Mouse (Mus musculus) liver, embryonic 13.5 days (tissue): Measurements from ENCODE around the gene Gm1673. TPM values are rescaled to one million over a fixed set of nuclear protein-coding genes. Genes with fewer than 3 reads are reported as not detected.

Experiments used
- ATAC-seq: fragments of 200-750 bp; cut with Nextera tagmentation; 2 replicates; pipeline ENCODE4 v1.8.0; 2017; ENCODE audit warnings: low read depth, mild to moderate bottlenecking, moderate number of reproducible peaks, moderate library complexity
- DNase-seq: peaks from one replicate; pipeline ENCODE4 v3.0.0; 2022
- H3K27ac ChIP-seq: fragments of 300-500 bp; sonication (generic); 2 replicates; pipeline ENCODE4 v1.5.1; 2015; ENCODE audit warnings: moderate library complexity, mild to moderate bottlenecking, inconsistent platforms
- H3K27me3 ChIP-seq: fragments of 300-500 bp; sonication (generic); 2 replicates; pipeline ENCODE4 v1.6.1; 2015; ENCODE audit warnings: mild to moderate bottlenecking, inconsistent platforms
- H3K36me3 ChIP-seq: fragments of 300-500 bp; sonication (generic); 2 replicates; pipeline ENCODE4 v1.6.1; 2015; ENCODE audit warnings: mild to moderate bottlenecking, inconsistent platforms
- H3K4me1 ChIP-seq: fragments of 300-500 bp; sonication (generic); replicated peaks from 2 replicates; pipeline ENCODE4 v1.6.1; 2015; ENCODE audit warnings: inconsistent platforms
- H3K4me2 ChIP-seq: fragments of 300-500 bp; sonication (generic); 2 replicates; pipeline ENCODE4 v1.6.1; 2015; ENCODE audit warnings: inconsistent platforms, mild to moderate bottlenecking, moderate library complexity
- H3K4me3 ChIP-seq: fragments of 300-500 bp; sonication (generic); replicated peaks from 2 replicates; pipeline ENCODE4 v1.5.1; 2015; ENCODE audit warnings: mild to moderate bottlenecking, inconsistent platforms
- H3K9ac ChIP-seq: fragments of 300-500 bp; sonication (generic); 2 replicates; pipeline ENCODE4 v1.6.1; 2015; ENCODE audit warnings: mild to moderate bottlenecking, inconsistent platforms
- H3K9me3 ChIP-seq: fragments of 300-500 bp; sonication (generic); replicated peaks from 2 replicates; pipeline ENCODE4 v1.6.1; 2016; ENCODE audit warnings: inconsistent platforms
- WGBS: fragments of 180-500 bp; shearing (Covaris S2); methylation state at CpG from one replicate; pipeline ENCODE4 v1.1.7; 2015; ENCODE audit not compliant: insufficient replicate concordance; 5-methylcytosine and 5-hydroxymethylcytosine counted together
- polyA plus RNA-seq: library from polyadenylated mRNA; unstranded; fragments of >200 nt; fragmentation: Nextera tagmentation; extraction: Ambion mirVana; gene quantifications from 2 replicates; pipeline ENCODE4 v1.2.1, GENCODE M21; 2015

Gm1673 gene
- polyA plus RNA-seq, 1 experiment from 2014 or later = 7.0 TPM

DNA sequence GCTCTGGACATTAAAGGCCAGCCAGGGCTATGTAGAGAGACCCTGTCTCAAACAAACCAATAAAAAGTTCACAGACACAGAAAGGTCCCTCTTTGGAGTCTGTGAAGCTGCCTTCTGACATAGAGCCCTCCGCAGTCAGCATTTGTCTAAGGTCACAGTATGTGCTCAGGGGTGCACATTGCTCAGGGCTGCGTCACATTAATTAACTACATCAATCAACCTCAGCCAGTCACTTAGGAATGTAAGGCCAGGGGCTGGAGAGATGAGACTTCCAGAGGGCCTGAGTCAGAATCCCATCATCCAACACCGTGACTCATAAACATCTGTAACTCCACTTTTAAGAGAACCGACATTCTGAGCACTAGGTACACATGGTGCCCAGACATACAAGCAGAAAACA, 27.4 kb upstream of the Gm1673 start:
- Histone ChIP-seq H3K9ac (no peak overlapping the region), H3K36me3 (0 out of 2 replicates have a peak, but pooled peaks cover 3% of the 10 kb centered on the region), H3K4me3 (no peak overlapping the region), H3K9me3 (peaks cover 22% of the 10 kb centered on the region), H3K27me3 (no peaks in the 10 kb centered on the region), H3K27ac (no peak overlapping the region), H3K4me2 (no peak overlapping the region), H3K4me1 (no peaks in the 10 kb centered on the region)
- DNase-seq = no peak
- 75% methylated on average over 4 of the region's 4 CpGs for WGBS
- no peak for ATAC-seq

DNA sequence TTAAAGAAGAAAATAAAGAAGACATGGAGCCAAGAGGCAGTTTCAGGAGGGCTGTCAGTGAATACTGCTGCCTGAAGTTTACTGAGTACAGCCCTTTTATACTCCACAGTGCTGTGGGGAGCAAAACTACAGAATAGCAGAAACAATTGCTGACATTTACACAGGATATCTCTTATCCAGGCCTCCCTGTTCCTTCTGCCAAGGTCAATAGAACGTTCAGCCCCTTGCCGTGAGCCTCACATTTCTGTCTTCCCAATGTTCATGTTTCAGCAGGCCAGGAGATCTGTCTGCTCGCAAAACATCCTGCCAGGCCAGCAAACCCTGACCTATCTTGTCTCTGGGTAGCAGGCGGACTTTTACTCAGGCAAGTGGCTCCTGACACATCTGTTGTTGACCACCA, 23.9 kb upstream of the Gm1673 start:
- WGBS = 63% methylated on average over 4 of the region's 4 CpGs
- Histone ChIP-seq H3K27ac (no peak overlapping the region), H3K4me3 (no peak overlapping the region), H3K4me2 (no peak overlapping the region), H3K9ac (no peak overlapping the region), H3K4me1 (no peaks in the 10 kb centered on the region), H3K27me3 (no peaks in the 10 kb centered on the region), H3K9me3 (0 out of 2 replicates have a peak, but pooled peaks cover 6% of the 10 kb centered on the region), H3K36me3 (0 out of 2 replicates have a peak, but pooled peaks cover 3% of the 10 kb centered on the region)
- DNase-seq (no peak), ATAC-seq (no peak)

DNA sequence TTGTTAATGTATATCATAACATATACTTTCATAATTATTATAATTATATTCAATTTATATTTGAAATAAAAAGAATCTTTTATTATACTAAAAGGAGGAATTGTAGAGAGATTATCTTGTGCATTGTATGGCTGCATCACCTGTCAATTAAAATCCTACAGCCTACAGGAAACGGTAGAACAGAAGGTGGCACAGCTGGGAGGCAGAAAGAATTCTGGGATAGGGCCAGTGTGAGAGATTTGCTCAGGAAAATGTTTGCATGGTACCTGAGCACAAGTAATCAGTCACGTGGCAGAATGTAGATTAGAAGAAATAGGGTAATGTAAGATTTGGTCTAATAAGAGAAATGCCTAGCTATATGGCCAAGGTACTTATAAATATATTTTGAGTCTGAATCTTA, 8.5 kb upstream of the Gm1673 start:
- Histone ChIP-seq H3K4me3 (no peak overlapping the region), H3K9ac (no peak overlapping the region), H3K4me1 (no peaks in the 10 kb centered on the region), H3K9me3 (no peaks in the 10 kb centered on the region), H3K27me3 (0 out of 2 replicates have a peak, but pooled peaks cover 2% of the 10 kb centered on the region), H3K36me3 (no peaks in the 10 kb centered on the region), H3K4me2 (no peak overlapping the region), H3K27ac (no peak overlapping the region)
- 41% methylated on average over 2 of the region's 2 CpGs for WGBS
- ATAC-seq (no peak), DNase-seq (no peak)

DNA sequence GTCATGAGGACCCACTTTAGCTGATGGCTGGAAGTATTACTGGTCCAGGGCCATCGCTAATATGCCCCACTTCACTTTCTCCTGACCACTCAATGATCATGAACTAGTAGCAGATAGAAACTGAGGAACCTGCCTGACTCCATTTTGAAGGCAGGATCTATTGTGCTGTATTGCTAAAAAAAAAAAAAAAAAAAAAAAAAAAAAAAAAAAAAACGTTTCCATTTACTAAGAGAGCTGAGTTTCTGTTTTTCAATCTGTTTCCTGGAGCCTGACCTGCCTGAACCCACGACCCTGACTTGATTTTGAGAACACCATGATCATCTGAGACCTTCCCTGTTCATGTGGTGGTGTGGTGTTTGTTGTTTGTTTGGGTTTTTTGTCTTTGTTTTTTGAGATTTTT, 7.0 kb upstream of the Gm1673 start:
- Histone ChIP-seq H3K36me3 (no peaks in the 10 kb centered on the region), H3K9me3 (no peaks in the 10 kb centered on the region), H3K4me1 (no peaks in the 10 kb centered on the region), H3K4me2 (no peak overlapping the region), H3K27me3 (peaks cover 6% of the 10 kb centered on the region), H3K4me3 (no peak overlapping the region), H3K9ac (no peak overlapping the region), H3K27ac (no peak overlapping the region)
- DNase-seq (no peak), ATAC-seq (no peak)
- WGBS = 23% methylated on average over 3 of the region's 3 CpGs

- Histone ChIP-seq H3K4me2 (peak overlapping the region; percentile 73), H3K4me1 (peaks cover 11% of the 10 kb centered on the region; the same call in 1 of the 2 replicates), H3K27ac (no peak overlapping the region), H3K9me3 (no peaks in the 10 kb centered on the region), H3K27me3 (peaks cover 57% of the 10 kb centered on the region), H3K9ac (no peak overlapping the region; the same call in 1 of the 2 replicates), H3K4me3 (peak overlapping the region; percentile 60), H3K36me3 (no peaks in the 10 kb centered on the region)
- ATAC-seq (no peak), DNase-seq (no peak)
- WGBS = 6% methylated on average over 26 of the region's 26 CpGs
These were observed 438 bp upstream of the Gm1673 start for GRCm38 (mm10) chr5:33982731-33983259.

GRCm38 (mm10) chr5:33994671-33995625, 11.7 kb downstream of the Gm1673 start:
- no peak for ATAC-seq
- peaks cover 61% of the 10 kb centered on the region for H3K27me3 ChIP-seq
- no peak for DNase-seq

GRCm38 (mm10) chr5:33995843-33996693, 12.8 kb downstream of the Gm1673 start, which contains the start of gene Nat8l:
Gene Nat8l, plus strand, starts transcription at chr5:33995984.
- peaks cover 67% of the 10 kb centered on the region for H3K27me3 ChIP-seq
- ATAC-seq (0 out of 2 replicates have a peak, but pooled peaks have one; percentile 26), DNase-seq (no peak)
- H3K4me3 ChIP-seq = peak within 1 kb of the TSS; percentile 54
- peaks cover 11% of the 10 kb centered on the region for H3K4me1 ChIP-seq
- H3K4me2 ChIP-seq = peak within 1 kb of the TSS; percentile 71
- H3K27ac ChIP-seq = no peak within 1 kb of the TSS
- no peaks in the 10 kb centered on the region for H3K9me3 ChIP-seq
- H3K36me3 ChIP-seq = no peaks in the 10 kb centered on the region
- no peak within 1 kb of the TSS for H3K9ac ChIP-seq
- under 1% methylated on average over 90 of the region's 90 CpGs for WGBS

More at GRCm38 (mm10) chr5:33994671-33995625, 11.7 kb downstream of the Gm1673 start:
- no peaks in the 10 kb centered on the region for H3K9me3 ChIP-seq
- H3K9ac ChIP-seq = no peak overlapping the region
- no peak overlapping the region for H3K27ac ChIP-seq
- peak overlapping the region; percentile 71 for H3K4me2 ChIP-seq
- peak overlapping the region; percentile 54; the same call in 1 of the 2 replicates for H3K4me3 ChIP-seq
- peaks cover 11% of the 10 kb centered on the region for H3K4me1 ChIP-seq
- 33% methylated on average over 28 of the region's 28 CpGs for WGBS
- H3K36me3 ChIP-seq = no peaks in the 10 kb centered on the region

GRCm38 (mm10) chr5:33996694-33997045, 13.4 kb downstream of the Gm1673 start:
- peaks cover 67% of the 10 kb centered on the region for H3K27me3 ChIP-seq
- no peak for DNase-seq
- under 1% methylated on average over 55 of the region's 55 CpGs for WGBS
- no peak overlapping the region for H3K9ac ChIP-seq
- H3K4me1 ChIP-seq = peaks cover 11% of the 10 kb centered on the region
- peak overlapping the region; percentile 71 for H3K4me2 ChIP-seq
- H3K4me3 ChIP-seq = peak overlapping the region; percentile 54
- no peaks in the 10 kb centered on the region for H3K36me3 ChIP-seq
- no peak overlapping the region for H3K27ac ChIP-seq
- H3K9me3 ChIP-seq = no peaks in the 10 kb centered on the region
- no peak for ATAC-seq

DNA sequence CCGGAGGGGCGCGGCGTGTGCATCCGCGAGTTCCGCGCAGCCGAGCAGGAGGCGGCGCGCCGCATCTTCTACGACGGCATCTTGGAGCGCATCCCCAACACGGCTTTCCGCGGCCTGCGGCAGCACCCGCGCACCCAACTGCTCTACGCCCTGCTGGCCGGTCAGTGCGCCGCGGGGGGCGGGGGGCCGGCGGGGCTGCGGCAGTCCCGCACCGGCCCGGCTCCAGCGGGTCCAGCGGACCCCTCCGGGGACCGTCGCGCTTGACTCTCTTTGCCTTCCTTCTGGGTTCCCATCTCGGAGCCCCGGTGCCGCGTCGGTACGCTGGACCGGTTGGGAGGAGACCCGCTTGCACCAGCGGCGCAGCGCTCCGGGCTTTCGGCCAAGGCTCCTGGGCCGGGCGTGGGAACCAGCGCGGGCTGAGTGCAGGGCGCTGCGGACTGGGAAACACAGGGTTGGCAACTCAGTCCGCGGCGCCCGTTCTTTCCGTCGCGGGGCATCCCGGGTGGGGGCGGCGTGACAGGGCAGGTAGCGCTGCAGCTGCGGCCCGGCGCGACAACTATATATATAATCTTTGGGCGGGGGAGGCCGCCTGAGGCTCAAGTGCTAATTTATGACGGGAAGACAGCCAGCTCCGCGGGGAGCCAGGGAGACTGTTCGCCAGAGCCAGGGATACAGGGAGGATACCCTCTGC, 14.0 kb downstream of the Gm1673 start:
- no peak overlapping the region for H3K27ac ChIP-seq
- DNase-seq (no peak), ATAC-seq (no peak)
- peaks cover 11% of the 10 kb centered on the region for H3K4me1 ChIP-seq
- peak overlapping the region; percentile 71 for H3K4me2 ChIP-seq
- H3K9me3 ChIP-seq = no peaks in the 10 kb centered on the region
- H3K27me3 ChIP-seq = peaks cover 67% of the 10 kb centered on the region
- 2% methylated on average over 80 of the region's 80 CpGs for WGBS
- H3K36me3 ChIP-seq = no peaks in the 10 kb centered on the region
- H3K4me3 ChIP-seq = peak overlapping the region; percentile 54
- H3K9ac ChIP-seq = no peak overlapping the region

GRCm38 (mm10) chr5:33997829-33998504, 14.7 kb downstream of the Gm1673 start:
- peaks cover 11% of the 10 kb centered on the region for H3K4me1 ChIP-seq
- no peak overlapping the region for H3K27ac ChIP-seq
- no peak overlapping the region for H3K9ac ChIP-seq

More at GRCm38 (mm10) chr5:33997829-33998504, 14.7 kb downstream of the Gm1673 start:
- WGBS = 56% methylated on average over 20 of the region's 20 CpGs
- H3K9me3 ChIP-seq = no peaks in the 10 kb centered on the region
- DNase-seq (no peak), ATAC-seq (no peak)
- peaks cover 67% of the 10 kb centered on the region for H3K27me3 ChIP-seq
- no peaks in the 10 kb centered on the region for H3K36me3 ChIP-seq
- H3K4me2 ChIP-seq = peak overlapping the region; percentile 71; the same call in 1 of the 2 replicates
- H3K4me3 ChIP-seq = 0 out of 2 replicates have a peak overlapping the region, but pooled peaks have one; percentile 54
